Mouse (Mus musculus) cerebellum, adult 8-10 months (tissue): Measurements from ENCODE around the gene 2010111I01Rik.
A peak's percentile ranks its signal among the peaks of the same experiment; 100 is the strongest.
"Not testable (repeated sequence)": the region's sequence is repeated elsewhere in the genome, so short reads cannot be mapped to it uniquely, and the experiment has no call there.

Source experiments
- DNase-seq: peaks from one replicate; pipeline ENCODE4 v3.0.0; 2022

2010111I01Rik gene

GRCm38 (mm10) chr13:63297003-63297402, 332.3 kb downstream of the 2010111I01Rik start:
- DNase-seq: no peak

- no peak for DNase-seq
Observed at GRCm38 (mm10) chr13:63297933-63298332, 333.2 kb downstream of the 2010111I01Rik start.

GRCm38 (mm10) chr13:63298931-63299330, 334.2 kb downstream of the 2010111I01Rik start:
- DNase-seq: no peak

DNA sequence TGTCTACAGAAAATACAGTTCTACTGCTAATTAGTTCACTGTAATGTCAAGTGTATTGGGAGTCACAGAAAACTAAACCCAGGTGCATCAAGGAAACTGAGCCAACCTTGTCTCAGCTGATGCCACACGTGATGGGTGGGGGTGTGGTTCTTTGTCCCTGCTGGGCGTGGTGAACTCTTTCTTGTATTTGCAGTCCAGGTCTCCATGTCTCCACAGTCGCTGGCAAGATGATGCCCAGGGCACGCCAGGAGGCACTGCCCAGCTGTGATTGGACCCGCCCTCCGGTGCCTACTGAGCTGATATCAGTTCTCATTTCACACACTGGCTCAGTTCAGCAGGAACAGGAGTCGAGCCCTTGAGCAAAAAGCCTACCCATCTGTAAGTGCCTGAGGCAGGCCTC, 336.2 kb downstream of the 2010111I01Rik start:
- no peak for DNase-seq

- DNase-seq: no peak
Observed at GRCm38 (mm10) chr13:63301764-63302209, 337.1 kb downstream of the 2010111I01Rik start.

- DNase-seq: no peak
Observed at GRCm38 (mm10) chr13:63302381-63302780, 337.7 kb downstream of the 2010111I01Rik start.

DNA sequence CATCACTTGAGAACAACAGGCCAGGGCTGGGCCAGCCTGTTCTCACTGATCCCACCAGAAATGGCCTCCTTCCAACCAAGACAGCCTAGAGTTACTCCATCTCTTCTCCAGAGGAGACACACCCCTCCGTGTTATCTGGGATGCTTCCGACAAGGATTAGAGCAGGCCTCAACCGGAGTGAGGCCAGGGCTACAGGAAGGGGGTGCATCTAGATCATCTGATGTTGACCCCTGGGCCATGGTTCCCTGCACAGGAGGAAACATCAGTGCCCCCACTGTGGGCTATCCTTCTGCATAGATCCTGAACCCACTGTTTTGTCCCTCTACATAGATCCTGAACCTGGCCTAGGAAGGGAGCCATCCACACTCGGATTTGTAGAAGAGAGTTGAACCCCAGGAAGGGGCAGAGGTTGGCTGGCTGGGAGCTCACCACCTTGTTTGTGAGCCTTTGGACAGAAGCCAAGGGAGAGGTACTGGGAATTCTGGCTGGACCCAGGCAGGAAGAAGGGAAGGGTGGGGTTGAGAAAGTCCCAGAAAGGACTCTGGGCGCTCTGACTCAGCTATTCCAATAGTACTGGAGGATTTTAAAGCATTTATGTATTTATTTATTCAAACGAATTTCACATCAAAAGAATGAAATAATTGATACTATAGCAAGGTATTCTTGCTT, 339.6 kb downstream of the 2010111I01Rik start:
- DNase-seq: no peak

GRCm38 (mm10) chr13:63304799-63305159, 340.1 kb downstream of the 2010111I01Rik start:
- no peak for DNase-seq

GRCm38 (mm10) chr13:63305160-63306011, 340.7 kb downstream of the 2010111I01Rik start:
- no peak for DNase-seq

GRCm38 (mm10) chr13:63306768-63307167, 342.1 kb downstream of the 2010111I01Rik start:
- peak; percentile 81 for DNase-seq

DNA sequence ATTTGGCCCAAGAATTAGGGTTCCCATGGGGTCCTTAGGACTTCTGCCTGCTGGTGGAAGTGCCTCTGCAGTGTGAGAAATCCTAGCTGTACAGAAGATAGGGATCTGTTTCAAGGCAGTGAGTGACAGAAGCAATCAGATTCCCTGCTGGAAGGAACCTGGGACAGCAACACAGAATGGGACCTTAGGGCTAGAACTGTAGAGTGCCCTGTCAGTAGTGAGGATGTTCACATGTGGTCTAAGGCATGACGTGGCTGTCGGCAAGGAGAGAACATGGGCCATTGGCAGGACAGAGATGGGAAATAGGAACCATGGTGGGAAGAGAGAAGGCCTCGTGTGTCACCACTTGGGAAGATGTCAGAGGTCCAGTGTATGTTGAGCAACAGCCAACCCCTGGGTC, 344.9 kb downstream of the 2010111I01Rik start:
- DNase-seq: no peak

DNA sequence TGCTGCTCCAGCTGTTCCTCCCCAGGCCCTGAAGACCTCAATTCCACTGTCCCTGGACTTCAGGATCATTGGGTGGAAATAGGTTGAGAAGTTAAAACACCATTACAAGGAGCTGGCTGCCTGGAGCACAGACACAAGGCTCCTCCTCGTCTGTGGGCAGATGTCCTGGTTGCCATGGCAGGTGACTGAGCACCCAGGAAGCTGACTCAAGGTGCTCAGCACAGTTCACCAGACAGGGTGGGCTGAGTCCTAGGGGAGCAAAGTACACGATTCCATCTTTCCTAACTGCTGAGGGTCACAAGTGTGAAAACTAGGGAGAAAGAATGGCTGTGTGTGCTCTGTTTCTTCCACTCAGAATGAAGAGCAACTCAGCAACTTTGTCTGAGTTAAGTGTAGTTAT, 346.5 kb downstream of the 2010111I01Rik start:
- DNase-seq: no peak

DNA sequence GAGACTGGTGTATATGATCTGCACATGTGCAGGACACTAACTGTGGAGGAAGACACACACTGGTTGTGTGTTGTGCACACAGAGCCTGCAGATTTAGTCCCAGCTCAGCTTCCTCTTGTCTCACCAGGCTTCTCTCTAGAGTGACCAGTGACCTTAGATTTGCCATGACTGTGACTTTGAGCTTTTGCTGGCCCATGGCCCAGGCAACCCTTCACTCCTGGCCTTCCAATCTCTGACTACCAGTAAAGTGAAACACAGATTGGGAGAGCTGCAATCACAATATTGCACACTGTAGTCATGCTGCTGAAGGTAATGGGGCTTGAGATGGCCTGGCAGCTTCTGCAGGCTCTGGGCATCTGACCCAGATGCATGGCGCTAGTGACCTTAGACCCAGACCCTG, 348.6 kb downstream of the 2010111I01Rik start:
- DNase-seq: no peak

DNA sequence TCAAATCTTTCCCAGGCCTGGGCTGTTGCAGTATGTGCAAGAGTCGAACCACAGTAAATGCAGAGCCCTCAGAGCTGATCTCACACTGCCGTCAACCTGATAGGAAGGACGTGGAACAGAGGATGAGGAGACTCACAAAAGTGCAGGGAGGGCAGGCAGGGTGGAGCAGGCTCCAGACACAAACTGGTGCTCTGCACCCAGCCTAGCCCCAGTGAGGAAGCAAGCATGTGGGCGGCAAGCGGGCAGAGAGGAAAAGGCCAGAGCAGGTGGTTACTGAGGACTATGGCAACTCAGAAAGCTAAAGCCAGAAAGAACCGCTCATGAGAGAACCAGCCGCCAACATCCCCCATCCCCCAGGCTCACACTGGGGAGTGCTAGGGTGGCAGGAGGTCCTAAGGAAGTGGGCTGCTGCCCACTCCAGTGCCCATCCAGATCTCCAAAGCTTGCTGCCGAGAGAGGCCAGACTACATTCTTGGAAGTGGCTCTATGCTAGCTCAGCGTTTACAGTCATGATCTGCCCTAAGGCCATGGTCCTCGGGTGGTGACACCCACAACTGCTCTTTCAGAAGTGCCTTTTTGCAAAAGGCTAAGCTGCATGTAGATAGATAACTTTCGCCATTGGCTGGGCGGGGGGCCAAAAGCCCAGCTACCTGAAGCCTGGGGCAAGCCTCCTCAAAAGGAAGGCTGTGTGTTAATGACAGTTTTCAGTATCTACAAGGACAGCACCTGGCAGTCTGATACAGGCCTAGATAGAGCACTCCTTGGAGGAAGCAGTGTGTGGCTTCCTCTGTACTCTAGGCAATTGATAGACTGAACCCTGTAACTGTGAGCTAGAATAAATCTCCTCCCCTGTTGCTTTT, 349.3 kb downstream of the 2010111I01Rik start:
- no peak for DNase-seq

- no peak for DNase-seq
Observed at GRCm38 (mm10) chr13:63314608-63314920, 349.9 kb downstream of the 2010111I01Rik start.

DNA sequence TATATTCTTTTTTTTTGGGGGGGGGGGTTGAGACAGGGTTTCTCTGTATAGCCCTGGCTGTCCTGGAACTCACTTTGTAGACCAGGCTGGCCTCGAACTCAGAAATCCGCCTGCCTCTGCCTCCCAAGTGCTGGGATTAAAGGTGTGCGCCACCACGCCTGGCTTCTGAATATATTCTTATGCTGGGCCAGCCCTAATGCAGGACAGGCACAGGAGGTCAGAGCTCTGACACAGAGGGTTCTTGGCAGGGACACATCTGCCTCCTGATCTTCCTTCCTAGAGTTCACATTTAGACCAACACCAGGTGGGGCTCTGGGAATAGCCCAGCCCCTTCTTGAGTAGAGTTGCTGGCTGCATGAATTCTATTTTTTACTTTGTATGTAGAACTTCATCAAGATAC, 350.4 kb downstream of the 2010111I01Rik start:
- not testable (repeated sequence) for DNase-seq

GRCm38 (mm10) chr13:63315777-63316176, 351.1 kb downstream of the 2010111I01Rik start:
- no peak for DNase-seq

DNA sequence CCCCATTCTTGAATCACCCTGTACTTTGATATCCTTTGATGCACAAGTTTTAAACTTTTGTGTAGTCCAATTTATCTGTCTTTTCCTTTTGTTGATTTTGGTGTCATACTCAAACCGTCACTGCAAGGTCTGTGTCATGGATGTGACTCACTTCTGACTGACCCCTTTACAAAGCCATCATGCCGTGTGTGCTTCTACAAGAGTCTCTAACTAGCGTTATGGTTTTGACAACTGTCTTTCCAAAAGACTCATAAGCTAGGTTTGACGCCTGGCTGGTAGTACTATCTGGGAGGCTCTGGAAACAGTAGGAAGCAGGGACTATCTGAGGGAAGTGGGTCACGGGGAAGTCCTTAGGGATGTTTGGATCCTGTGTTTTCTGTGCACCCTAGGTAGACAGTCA, 351.7 kb downstream of the 2010111I01Rik start:
- DNase-seq: no peak

DNA sequence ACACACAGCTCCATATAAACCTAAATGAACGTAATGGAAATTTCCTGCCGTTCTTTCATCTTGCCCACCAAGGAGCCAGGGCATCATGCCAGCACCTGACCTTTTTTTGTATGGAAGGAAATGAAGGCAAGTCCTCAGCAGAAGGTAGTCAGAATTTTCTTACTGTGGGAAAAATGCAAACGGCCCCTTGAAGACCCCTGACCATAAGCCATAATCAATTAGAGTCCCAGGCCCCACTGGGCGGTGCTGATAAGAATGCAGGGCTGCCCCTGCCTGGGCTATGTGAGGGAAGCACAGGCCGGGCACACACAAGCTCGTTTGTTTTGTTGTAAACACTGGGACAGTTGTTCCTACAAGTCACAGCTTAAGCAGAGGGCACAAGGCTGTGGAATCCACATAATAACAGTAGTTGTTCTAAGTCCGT, 353.0 kb downstream of the 2010111I01Rik start:
- DNase-seq: peak; percentile 46

DNA sequence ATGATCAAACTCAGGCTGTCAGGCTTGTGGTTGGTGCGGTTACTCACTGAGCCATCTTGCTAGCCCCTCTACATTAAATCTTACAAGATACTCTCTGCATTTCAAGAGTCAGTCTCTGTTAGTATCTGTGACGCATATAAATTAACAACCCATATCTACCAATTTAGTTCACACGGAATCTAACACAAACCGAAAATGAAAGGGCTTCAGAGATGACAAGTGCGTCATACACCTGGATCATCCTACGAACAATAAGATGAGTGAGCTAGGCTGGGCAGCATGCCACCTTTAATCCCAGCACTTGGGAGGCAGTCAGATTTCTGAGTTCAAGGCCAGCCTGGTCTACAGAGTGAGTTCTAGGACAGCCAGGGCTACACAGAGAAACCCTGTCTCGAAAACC, 355.1 kb downstream of the 2010111I01Rik start:
- DNase-seq: peak; percentile 5

- no peak for DNase-seq
Observed at GRCm38 (mm10) chr13:63321689-63322088, 357.0 kb downstream of the 2010111I01Rik start.

GRCm38 (mm10) chr13:63322756-63323155, 358.1 kb downstream of the 2010111I01Rik start:
- no peak for DNase-seq
